Mouse (Mus musculus) intestine, embryonic 16.5 days (tissue): ENCODE measurements at regions not wholly inside any gene's neighbourhood (a gene's known extent, or its start where the extent isn't known, plus 50 kb on each side); places are given as distances from the start of the nearest gene placed in this dataset.
A peak's percentile ranks its signal among the peaks of the same experiment; 100 is the strongest.

ENCODE experiments used
- ATAC-seq: fragments of 200-750 bp; cut with Nextera tagmentation; 2 replicates; pipeline ENCODE4 v1.8.0; 2017; ENCODE audit warnings: moderate TSS enrichment, moderate library complexity
- H3K27ac ChIP-seq: fragments of 300-500 bp; sonication (generic); 2 replicates; pipeline ENCODE4 v1.5.1; 2014; ENCODE audit warnings: mild to moderate bottlenecking, low read length
- H3K27me3 ChIP-seq: fragments of 300-500 bp; sonication (generic); replicated peaks from 2 replicates; pipeline ENCODE4 v1.6.1; 2014; ENCODE audit warnings: low read length, control low read depth, mixed read lengths; ENCODE audit not compliant: control insufficient read depth, insufficient read depth
- H3K36me3 ChIP-seq: fragments of 300-500 bp; sonication (generic); 2 replicates; pipeline ENCODE4 v1.6.1; 2014; ENCODE audit warnings: low read length, control low read depth; ENCODE audit not compliant: control insufficient read depth, insufficient read depth
- H3K4me1 ChIP-seq: fragments of 300-500 bp; sonication (generic); 2 replicates; pipeline ENCODE4 v1.6.1; 2014; ENCODE audit warnings: low read length, control low read depth, mixed read lengths; ENCODE audit not compliant: control insufficient read depth, insufficient read depth
- H3K4me2 ChIP-seq: fragments of 300-500 bp; sonication (generic); 2 replicates; pipeline ENCODE4 v1.6.1; 2014; ENCODE audit warnings: low read depth, low read length, control low read depth
- H3K4me3 ChIP-seq: fragments of 300-500 bp; sonication (generic); 2 replicates; pipeline ENCODE4 v1.5.1; 2014; ENCODE audit warnings: mild to moderate bottlenecking, low read length
- H3K9ac ChIP-seq: fragments of 300-500 bp; sonication (generic); 2 replicates; pipeline ENCODE4 v1.6.1; 2014; ENCODE audit warnings: low read depth, low read length
- H3K9me3 ChIP-seq: fragments of 300-500 bp; sonication (generic); 2 replicates; pipeline ENCODE4 v1.6.1; 2016; ENCODE audit warnings: low read length, control low read depth; ENCODE audit not compliant: control insufficient read depth
- WGBS: fragments of 180-500 bp; shearing (Covaris S2); extraction: QIAGEN DNeasy Blood & Tissue Kit; methylation state at CpG from one replicate; pipeline ENCODE4 v1.1.7; 2014; 5-methylcytosine and 5-hydroxymethylcytosine counted together

GRCm38 (mm10) chr4:153019211-153019610 is 463.4 kb downstream of the Ajap1 start:
- H3K9me3 ChIP-seq: no peaks in the 10 kb centered on the region
- no peak overlapping the region for H3K4me3 ChIP-seq
- WGBS: 75% methylated on average over 10 of the region's 10 CpGs
- no peaks in the 10 kb centered on the region for H3K36me3 ChIP-seq
- H3K9ac ChIP-seq: no peak overlapping the region
- H3K27ac ChIP-seq: no peak overlapping the region
- no peaks in the 10 kb centered on the region for H3K27me3 ChIP-seq
- H3K4me2 ChIP-seq: no peak overlapping the region
- H3K4me1 ChIP-seq: no peaks in the 10 kb centered on the region
- no peak for ATAC-seq

GRCm38 (mm10) chr4:153018138-153018921 is 464.3 kb downstream of the Ajap1 start:
- Histone ChIP-seq H3K27ac (no peak overlapping the region; the same call in 1 of the 2 replicates), H3K4me1 (no peaks in the 10 kb centered on the region), H3K4me3 (peak overlapping the region; percentile 7), H3K4me2 (peak overlapping the region; percentile 37), H3K9me3 (no peaks in the 10 kb centered on the region), H3K36me3 (no peaks in the 10 kb centered on the region), H3K27me3 (no peaks in the 10 kb centered on the region), H3K9ac (no peak overlapping the region)
- WGBS: 44% methylated on average over 28 of the region's 28 CpGs
- no peak for ATAC-seq

GRCm38 (mm10) chr4:153017816-153018137 is 464.8 kb downstream of the Ajap1 start:
- no peaks in the 10 kb centered on the region for H3K4me1 ChIP-seq
- H3K9ac ChIP-seq: no peak overlapping the region
- 0 out of 2 replicates have a peak overlapping the region, but pooled peaks have one; percentile 37 for H3K4me2 ChIP-seq
- H3K36me3 ChIP-seq: no peaks in the 10 kb centered on the region
- H3K4me3 ChIP-seq: no peak overlapping the region
- ATAC-seq: no peak
- no peaks in the 10 kb centered on the region for H3K27me3 ChIP-seq
- WGBS: 52% methylated on average over 2 of the region's 2 CpGs
- no peak overlapping the region for H3K27ac ChIP-seq
- no peaks in the 10 kb centered on the region for H3K9me3 ChIP-seq

- Histone ChIP-seq H3K27ac (no peak overlapping the region), H3K9ac (no peak overlapping the region), H3K27me3 (no peaks in the 10 kb centered on the region), H3K4me2 (no peak overlapping the region), H3K4me3 (no peak overlapping the region), H3K4me1 (no peaks in the 10 kb centered on the region), H3K36me3 (no peaks in the 10 kb centered on the region), H3K9me3 (no peaks in the 10 kb centered on the region; the same call in 1 of the 2 replicates)
- 55% methylated on average over 3 of the region's 3 CpGs for WGBS
- no peak for ATAC-seq
Measured at GRCm38 (mm10) chr4:153003338-153003737, 479.3 kb downstream of the Ajap1 start.

- 0 out of 2 replicates have a peak, but pooled peaks cover 2% of the 10 kb centered on the region for H3K27me3 ChIP-seq
- H3K9ac ChIP-seq: no peak overlapping the region
- H3K9me3 ChIP-seq: no peaks in the 10 kb centered on the region; the same call in 1 of the 2 replicates
- no peak overlapping the region for H3K27ac ChIP-seq
- no peak overlapping the region for H3K4me2 ChIP-seq
- ATAC-seq: no peak
- no peaks in the 10 kb centered on the region for H3K4me1 ChIP-seq
- no peak overlapping the region for H3K4me3 ChIP-seq
- no peaks in the 10 kb centered on the region for H3K36me3 ChIP-seq
- 78% methylated on average over 4 of the region's 4 CpGs for WGBS
Measured at GRCm38 (mm10) chr4:153002516-153002915, 480.1 kb downstream of the Ajap1 start.

GRCm38 (mm10) chr4:153001761-153002160 is 480.9 kb downstream of the Ajap1 start:
- H3K36me3 ChIP-seq: no peaks in the 10 kb centered on the region
- no peak overlapping the region for H3K27ac ChIP-seq
- no peaks in the 10 kb centered on the region for H3K4me1 ChIP-seq
- 83% methylated on average over 6 of the region's 6 CpGs for WGBS
- no peaks in the 10 kb centered on the region; the same call in 1 of the 2 replicates for H3K9me3 ChIP-seq
- no peak for ATAC-seq
- no peak overlapping the region for H3K9ac ChIP-seq
- no peak overlapping the region for H3K4me3 ChIP-seq
- 0 out of 2 replicates have a peak, but pooled peaks cover 2% of the 10 kb centered on the region for H3K27me3 ChIP-seq
- no peak overlapping the region for H3K4me2 ChIP-seq

GRCm38 (mm10) chr4:152999526-152999925 is 483.1 kb downstream of the Ajap1 start:
- Histone ChIP-seq H3K9ac (no peak overlapping the region), H3K4me1 (no peaks in the 10 kb centered on the region), H3K27ac (no peak overlapping the region), H3K36me3 (no peaks in the 10 kb centered on the region), H3K4me2 (no peak overlapping the region), H3K27me3 (0 out of 2 replicates have a peak, but pooled peaks cover 2% of the 10 kb centered on the region), H3K9me3 (no peaks in the 10 kb centered on the region), H3K4me3 (no peak overlapping the region)
- WGBS: 52% methylated on average over 18 of the region's 18 CpGs
- no peak for ATAC-seq

- Histone ChIP-seq H3K4me3 (no peak overlapping the region), H3K9ac (no peak overlapping the region), H3K27me3 (0 out of 2 replicates have a peak, but pooled peaks cover 2% of the 10 kb centered on the region), H3K27ac (no peak overlapping the region), H3K4me1 (no peaks in the 10 kb centered on the region), H3K9me3 (no peaks in the 10 kb centered on the region), H3K4me2 (no peak overlapping the region), H3K36me3 (no peaks in the 10 kb centered on the region)
- no peak for ATAC-seq
- WGBS: 74% methylated on average over 5 of the region's 5 CpGs
Measured at GRCm38 (mm10) chr4:152997251-152997650, 485.4 kb downstream of the Ajap1 start.

GRCm38 (mm10) chr4:152996641-152997040 is 486.0 kb downstream of the Ajap1 start:
- H3K9ac ChIP-seq: no peak overlapping the region
- 0 out of 2 replicates have a peak, but pooled peaks cover 2% of the 10 kb centered on the region for H3K27me3 ChIP-seq
- H3K4me2 ChIP-seq: no peak overlapping the region
- H3K4me1 ChIP-seq: no peaks in the 10 kb centered on the region
- 62% methylated on average over 2 of the region's 2 CpGs for WGBS
- no peak overlapping the region for H3K27ac ChIP-seq
- ATAC-seq: no peak
- H3K9me3 ChIP-seq: no peaks in the 10 kb centered on the region
- H3K4me3 ChIP-seq: no peak overlapping the region
- H3K36me3 ChIP-seq: no peaks in the 10 kb centered on the region
